Mouse (Mus musculus) adrenal gland, postnatal 36 days (tissue): ENCODE measurements around the gene Sox8. TPM values are rescaled to one million over a fixed set of nuclear protein-coding genes. Genes with fewer than 3 reads are reported as not detected.

Source experiments
- DNase-seq, 2 experiments: peaks; one replicate each; pipeline ENCODE4 v3.0.0; 2021; ENCODE audit warnings: mixed read lengths in 1 of 2
- total RNA-seq, 2 experiments: library from RNA; stranded (reverse); gene quantifications; 2 replicates each; pipeline ENCODE4 v1.2.3; 2021

The Sox8 gene
- total RNA-seq, 2 experiments from 2014 or later = 1.3 to 2.5 TPM

DNA sequence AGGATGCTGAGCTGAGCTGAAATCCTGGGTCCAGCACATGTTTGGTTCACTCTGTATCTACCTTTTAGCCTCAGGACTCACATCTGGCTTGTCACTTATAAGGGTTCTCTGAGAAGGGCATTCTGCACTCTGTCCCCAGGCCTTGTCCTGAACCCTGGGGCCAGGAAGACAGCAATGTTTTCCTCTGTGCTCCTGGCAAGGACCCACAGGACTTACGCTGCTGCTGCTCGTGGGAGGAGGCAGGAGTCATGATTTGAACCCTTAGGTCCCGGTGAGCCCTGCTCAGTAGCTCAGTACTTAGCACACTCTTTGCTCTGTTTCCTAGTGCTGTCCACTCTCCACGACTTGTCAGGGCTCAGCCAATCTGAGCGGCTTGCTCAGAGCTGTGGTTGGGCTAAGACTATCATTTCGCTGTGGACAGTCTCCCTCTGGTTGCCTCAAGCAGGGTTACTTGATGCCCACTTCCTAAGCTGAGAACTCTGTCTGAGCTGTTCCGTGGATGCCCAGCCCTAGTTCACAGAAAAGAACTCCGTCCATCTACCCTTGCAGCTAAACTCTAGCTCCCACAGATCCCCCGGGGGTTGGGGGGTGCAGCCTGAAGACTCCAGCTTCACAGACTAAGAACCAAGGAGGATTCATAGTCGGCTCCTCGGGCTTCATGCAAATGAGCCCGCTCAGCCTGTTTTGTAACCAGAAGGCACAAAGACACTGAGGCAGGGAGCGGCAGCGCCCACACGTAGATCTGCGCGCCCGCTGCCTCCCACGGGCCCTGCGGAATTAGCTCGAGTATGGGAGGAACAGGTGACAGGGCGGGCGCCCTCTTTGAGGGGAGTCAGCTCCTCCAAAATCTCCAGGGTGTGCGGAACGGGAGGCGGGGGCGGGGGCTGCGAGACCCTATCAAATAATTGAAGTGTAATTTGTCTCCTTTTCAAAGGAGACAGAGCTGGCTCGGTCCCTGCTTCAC is 14.5 kb downstream of the Sox8 start:
- no peak for DNase-seq

DNA sequence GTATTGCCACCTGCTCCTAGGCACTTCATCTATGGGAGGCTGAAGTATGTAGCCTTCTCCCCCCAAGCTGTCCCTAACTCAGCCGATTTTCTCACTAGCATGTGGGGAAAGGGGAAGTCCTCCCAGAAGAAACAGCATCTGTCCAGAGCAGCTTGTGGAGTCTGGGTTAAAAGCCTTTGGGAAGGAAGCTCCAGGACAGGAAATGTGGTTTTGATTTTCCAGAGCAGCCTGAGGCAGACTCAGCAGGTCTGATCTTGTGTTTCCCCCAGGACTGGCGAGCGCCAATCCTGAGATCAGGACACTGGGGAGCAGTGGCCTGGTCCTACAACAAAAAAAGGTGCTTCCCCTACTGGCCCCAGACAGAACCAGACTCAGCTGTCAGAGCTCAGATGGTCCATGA is 15.3 kb downstream of the Sox8 start:
- DNase-seq = no peak

DNA sequence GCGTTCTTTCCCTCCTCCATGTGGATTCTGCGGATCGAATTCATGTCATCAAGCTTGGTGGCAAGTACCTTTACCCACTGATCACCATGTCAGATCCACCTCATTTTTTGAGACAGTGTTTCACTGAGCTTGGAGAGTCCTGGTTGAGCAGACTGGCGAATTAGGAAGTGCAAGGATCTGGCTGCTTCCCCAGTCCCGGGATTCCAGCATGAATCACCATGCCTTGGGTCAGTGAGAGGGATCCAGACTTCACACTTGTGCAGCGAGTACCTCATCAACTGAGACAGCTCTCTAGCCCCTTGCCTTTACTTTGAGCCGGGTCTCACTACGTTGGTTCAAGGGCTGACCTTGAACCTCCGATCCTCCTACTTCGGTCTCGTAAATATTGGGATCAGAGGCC is 19.2 kb downstream of the Sox8 start:
- peak; percentile 34 to 57 for DNase-seq

DNA sequence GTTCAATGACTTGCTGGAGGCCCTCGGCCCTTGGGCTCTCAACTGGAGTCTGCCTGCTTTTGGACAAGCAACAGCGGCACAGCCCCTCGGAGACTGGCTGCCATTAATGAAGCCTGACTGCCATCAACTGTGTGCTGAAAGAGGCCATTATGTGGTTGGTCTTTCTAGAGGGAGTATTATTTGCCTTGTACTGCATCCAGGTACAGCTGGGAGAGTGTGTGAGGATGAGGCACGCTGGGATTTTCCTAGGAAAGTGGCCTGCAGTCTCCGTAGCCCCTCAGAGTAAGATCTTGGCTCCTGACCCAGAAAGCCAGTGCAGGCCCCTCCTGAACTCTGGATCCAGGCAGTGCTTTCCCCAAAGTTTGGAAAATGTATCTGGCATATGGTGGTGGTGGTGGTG is 20.5 kb downstream of the Sox8 start:
- DNase-seq = no peak

DNA sequence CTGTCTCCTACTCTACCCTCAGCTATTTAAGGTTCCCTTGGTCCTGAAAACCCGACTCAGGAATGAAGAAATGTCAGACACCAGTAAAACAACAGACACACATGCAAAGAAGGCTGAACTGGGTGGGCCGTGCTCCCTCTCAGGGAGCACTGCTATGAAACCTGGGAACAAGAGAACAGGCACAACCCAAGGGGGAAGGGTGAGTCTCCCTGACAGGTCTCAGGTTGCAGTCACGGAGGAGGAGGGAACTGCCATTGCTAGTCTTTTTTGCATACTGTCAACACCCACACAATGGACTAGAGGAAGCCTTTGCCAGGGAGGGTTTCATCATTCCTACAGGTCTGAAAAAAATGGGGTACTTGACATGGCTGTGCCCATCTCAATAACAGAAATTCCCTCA is 23.5 kb downstream of the Sox8 start:
- DNase-seq = no peak

DNA sequence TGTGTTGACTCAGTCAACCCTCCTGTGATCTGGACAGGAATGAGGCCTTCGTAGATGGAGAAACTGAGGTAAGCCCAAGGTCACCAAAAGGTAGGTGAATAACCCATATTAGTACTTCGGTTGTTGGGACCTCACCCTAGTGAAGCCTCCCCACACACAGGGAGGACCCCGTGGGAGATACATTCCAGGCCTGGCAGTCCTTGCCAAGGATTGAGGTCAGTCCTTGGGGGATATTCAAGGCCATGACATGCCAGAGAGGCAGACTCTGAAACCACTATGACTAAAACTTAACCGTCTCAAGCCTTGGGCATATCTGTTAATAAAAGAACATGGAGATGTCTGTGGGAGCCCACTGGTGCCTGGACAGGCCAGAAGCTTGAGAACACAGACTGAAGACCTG is 28.7 kb downstream of the Sox8 start:
- DNase-seq = peak in 1 of 2 experiments; percentile 19

DNA sequence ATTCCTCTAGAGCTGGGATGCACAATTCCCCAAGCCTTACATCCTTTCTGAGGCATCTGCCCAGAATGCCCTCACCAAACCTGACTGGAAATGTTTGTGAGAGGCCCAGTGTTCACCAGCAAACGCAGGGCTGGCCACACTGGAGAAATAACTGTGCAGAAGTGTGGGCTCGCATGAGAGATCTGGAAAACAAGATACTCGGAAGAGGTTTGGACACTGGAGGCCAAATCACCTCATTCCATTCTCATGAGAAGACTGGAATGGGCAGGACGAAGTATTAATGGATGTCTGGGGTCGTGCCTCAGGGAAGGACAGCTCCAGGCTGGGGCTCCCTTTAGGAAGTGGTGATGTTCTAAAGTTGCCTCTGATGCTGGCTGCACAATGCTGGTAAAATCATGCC is 29.8 kb downstream of the Sox8 start:
- DNase-seq = no peak

DNA sequence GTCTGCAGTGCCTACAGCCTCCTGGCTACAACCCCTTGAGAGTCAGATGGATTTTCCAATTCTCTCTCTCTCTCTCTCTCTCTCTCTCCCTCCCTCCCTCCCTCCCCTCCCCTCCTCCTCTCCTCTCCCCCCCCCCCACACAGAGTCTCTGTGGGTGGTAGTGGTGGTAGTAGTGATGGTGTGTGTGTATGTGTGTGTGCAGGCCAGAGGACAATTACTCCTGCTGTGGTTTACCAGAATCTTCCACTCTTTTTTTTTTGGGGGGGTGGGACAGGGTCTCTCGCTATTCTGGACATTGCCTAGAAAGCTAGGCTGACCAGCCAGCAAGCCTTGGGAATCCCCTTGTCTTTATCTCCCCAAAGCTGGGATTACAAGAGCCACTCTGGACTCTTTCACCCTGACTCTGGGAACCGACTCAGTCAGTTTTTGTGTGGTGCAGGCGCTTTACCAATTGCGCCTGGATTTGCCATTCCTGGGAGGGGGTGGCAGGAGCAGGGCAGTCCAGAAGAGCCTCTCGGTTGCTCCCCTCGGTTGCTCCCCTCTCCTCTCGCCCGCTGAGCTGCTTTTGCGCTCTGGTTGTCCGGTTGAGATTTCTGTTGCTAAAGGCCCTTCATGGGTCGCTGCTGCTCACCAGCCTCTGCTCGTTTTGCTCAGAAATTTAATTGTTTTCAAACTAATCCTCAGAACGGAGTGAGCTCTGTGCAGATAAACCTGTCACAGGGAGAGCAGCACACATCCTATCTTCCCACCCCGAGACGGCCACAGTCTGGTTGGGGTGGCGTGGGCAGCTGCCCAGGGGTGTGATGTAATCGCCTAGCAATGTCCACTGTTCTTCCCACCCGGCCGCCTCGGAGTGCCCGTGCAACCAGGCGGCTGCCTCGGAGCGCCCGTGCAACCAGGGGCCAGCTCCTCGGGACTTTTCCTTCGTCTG is 31.3 kb downstream of the Sox8 start:
- DNase-seq = peak; percentile 64 to 75

DNA sequence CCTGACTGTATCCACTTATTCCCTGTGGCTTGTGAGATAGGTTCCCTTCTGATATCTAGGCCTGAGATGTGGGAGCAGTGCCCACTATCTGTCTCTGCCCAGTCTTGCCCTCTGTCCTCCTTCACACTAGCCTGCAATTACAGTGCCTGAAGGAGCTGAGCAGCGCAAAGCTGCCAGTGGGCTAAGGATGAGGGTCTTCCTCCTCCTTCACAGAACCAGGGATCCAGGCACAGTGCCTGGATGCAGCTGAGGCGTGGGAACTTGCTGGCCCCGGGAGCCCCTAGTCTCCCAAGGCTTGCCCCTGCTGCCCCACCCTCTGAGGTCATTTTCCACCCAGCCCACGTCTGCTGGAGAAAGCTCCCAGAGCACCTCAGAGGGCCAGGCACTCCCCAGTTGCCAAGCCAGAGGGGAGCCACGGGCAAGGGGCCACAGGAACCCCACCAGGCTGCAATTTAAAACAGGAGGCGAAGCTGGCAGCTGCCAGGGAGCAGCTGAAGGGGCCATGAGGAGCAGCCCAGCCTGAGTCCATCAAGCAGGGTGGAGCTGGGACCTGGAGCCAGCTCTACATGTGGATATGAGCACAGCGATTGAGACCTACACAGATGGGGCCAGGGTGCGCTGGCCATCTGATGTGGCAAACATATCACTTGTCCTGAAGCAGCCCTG is 40.0 kb downstream of the Sox8 start:
- no peak for DNase-seq

DNA sequence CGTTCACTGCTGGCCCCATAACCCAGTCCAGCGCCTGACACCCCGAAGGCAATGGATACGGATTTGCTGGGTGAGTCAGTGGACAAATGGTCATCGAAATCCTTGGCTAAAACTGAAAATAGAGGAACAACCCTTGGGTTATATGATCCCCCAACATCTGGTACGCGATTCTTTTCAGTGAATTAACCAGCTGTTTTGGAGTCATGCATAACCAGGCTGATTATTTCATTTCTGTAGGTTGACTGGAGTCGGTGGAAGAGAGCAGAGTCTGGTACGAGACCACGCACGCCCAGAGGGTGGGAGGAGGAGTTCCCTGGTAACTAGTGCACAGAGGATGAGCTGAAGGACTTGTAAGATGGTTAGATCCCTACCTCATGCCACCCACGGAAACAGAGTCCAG is 48.4 kb downstream of the Sox8 start:
- DNase-seq = no peak

DNA sequence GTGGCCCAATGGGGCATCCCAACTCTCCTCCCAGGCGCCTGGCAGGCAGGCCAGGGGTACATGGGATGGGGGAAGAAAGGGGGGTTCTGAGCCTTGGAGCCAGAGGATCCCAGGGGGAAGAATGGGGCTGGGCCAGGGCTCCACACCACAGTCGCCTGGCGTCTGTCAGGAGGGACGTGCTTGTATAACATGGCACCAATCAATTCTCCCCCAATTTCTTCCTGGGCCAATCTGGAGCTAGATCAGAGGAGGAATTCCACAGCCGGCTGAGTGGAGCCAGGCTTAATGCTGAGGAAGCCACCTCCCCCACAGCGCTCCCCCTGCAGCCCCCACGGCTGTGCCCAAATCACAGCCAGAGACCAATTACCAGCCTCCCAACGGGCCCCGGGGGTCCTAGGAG is 50.0 kb downstream of the Sox8 start:
- no peak for DNase-seq

DNA sequence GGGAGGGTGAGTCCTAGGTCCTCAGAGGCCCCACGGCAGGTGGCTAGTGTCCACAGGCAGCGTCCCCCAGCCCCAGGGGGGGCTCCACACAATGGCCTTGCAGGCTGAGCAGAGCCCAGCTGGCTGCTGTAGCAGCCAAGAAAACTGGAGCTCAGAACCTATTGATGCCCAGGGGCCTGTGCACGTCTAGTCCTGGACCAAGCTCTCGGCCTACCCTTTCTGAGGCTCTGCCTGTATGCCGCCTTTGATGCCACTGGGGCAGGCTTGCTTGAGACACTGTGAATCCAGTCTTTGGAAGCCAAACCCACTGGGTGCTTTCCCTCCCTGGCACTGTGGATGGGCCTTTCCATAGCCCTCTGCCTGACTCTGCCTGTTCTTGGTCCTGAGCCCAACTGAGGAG is 51.0 kb downstream of the Sox8 start:
- no peak for DNase-seq

DNA sequence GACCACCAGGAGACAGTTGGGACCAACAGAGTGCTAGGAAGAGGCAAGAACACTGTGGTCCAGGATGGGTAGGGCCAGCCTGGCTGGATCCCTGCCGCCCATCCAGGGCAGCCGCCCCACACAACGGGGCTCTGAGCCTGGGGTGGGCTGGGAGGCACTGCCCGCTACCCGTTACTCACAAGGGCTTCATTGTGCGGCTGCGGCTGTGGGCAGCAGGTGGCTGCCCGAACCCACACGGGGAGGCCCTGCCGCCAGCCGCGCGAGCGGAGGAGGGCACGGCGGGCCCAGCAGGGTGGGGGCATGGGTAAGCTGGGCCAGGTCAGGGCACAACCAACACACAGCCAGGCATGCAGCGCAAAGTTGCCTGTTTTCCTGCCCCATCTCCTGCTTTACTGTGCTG is 52.3 kb downstream of the Sox8 start:
- DNase-seq = no peak

DNA sequence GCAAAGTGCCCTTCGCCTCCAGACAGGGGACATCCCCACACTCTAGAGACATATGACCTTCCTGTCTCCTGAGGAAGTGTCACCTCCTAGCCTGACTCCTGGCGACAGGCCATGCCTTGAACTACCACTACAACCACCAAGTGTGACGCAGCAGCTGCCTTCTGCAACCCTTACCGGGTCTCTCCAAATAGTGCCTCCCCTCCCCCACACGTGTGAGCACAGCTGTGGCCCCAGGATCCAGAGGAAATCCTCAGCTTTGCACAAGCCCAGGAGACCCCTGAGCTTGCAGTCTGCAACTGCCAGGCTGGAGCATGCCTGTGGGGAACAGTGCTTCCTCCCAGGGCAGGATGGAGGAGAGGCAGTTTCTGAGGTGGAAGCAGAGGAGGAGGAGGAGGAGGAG is 54.2 kb downstream of the Sox8 start:
- DNase-seq = peak in 1 of 2 experiments; percentile 10

Other genes with a start within 250 kb of the Sox8 start
- gene Tpsab1, start 225.1 kb downstream of the Sox8 start, total RNA-seq = 1 to 10 TPM in 1 of 2 experiments, under 1 TPM in 1; 0.63 to 1.2 TPM
- 1 to 10 TPM; 2.8 to 3.2 TPM for gene Tpsb2, start 204.4 kb downstream of the Sox8 start, total RNA-seq
- gene Tpsg1, start 201.4 kb downstream of the Sox8 start, total RNA-seq = not detected
- 10 to 100 TPM; 58.7 to 97.3 TPM for gene Cacna1h, start 136.9 kb downstream of the Sox8 start, total RNA-seq
- not detected for gene Tekt4, start 116.1 kb downstream of the Sox8 start, total RNA-seq
- under 1 TPM; 0.49 to 0.53 TPM for gene Sstr5, start 73.4 kb downstream of the Sox8 start, total RNA-seq
- gene Lmf1, start 8.4 kb upstream of the Sox8 start, total RNA-seq = 10 to 100 TPM; 29.6 to 37.9 TPM
- gene Gng13, start 146.5 kb upstream of the Sox8 start, total RNA-seq = 1 to 10 TPM; 1.7 to 2.3 TPM
- 1 to 10 TPM; 3.6 to 4.0 TPM for gene Chtf18, start 156.7 kb upstream of the Sox8 start, total RNA-seq
- 10 to 100 TPM; 12.5 to 13.4 TPM for gene Rpusd1, start 157.0 kb upstream of the Sox8 start, total RNA-seq
- not detected for gene Mslnl, start 165.4 kb upstream of the Sox8 start, total RNA-seq
- 1 to 10 TPM; 5.5 to 8.2 TPM for gene Msln, start 183.7 kb upstream of the Sox8 start, total RNA-seq
- gene Narfl, start 203.1 kb upstream of the Sox8 start, total RNA-seq = 10 to 100 TPM; 26.0 to 31.0 TPM
- 10 to 100 TPM; 17.6 to 32.8 TPM for gene Haghl, start 215.0 kb upstream of the Sox8 start, total RNA-seq
- not detected for gene Ccdc78, start 215.9 kb upstream of the Sox8 start, total RNA-seq
- gene Fam173a, start 222.2 kb upstream of the Sox8 start, total RNA-seq = 10 to 100 TPM; 76.7 to 85.4 TPM
- gene AC134908.4, start 225.0 kb upstream of the Sox8 start, total RNA-seq = not detected
- 10 to 100 TPM; 24.5 to 27.7 TPM for gene Metrn, start 226.4 kb upstream of the Sox8 start, total RNA-seq
- gene Fbxl16, start 238.4 kb upstream of the Sox8 start, total RNA-seq = 10 to 100 TPM; 19.4 to 34.2 TPM